13 mouse cellular contexts compared by ENCODE assay signal in genomic region chr13:99527936-99528335, GRCm38 (mm10). TPM values are rescaled to one million over a fixed set of nuclear protein-coding genes. Genes with fewer than 3 reads are reported as not detected.
DNase-seq lines count a peak whose midpoint lies in the region; ATAC-seq lines count a peak whose summit lies in the region.
"Had no signal": no experiment of that assay in that cellular context is flagged by ENCODE, and none has a peak within 500 bp of the region (broad histone marks: within the 10 kb centered on the region; RNA-seq: fewer than 3 reads in every experiment).

No protein-coding gene starts in this region.

- no peak overlapping the region for H3K4me2 ChIP-seq in midbrain, embryonic 11.5 days
- H3K4me2 ChIP-seq in midbrain, embryonic 16.5 days (ENCODE audit: low read length): no peak overlapping the region
- H3K4me2 ChIP-seq: embryonic facial prominence, embryonic 13.5 days; forebrain, embryonic 12.5 days had no signal

- no peaks in the 10 kb centered on the region for H3K36me3 ChIP-seq in midbrain, embryonic 11.5 days (ENCODE audit: control insufficient read depth, insufficient read depth, low read length)
- H3K36me3 ChIP-seq in midbrain, embryonic 16.5 days (ENCODE audit: control insufficient read depth, insufficient read depth, low read length): no peaks in the 10 kb centered on the region
- H3K36me3 ChIP-seq: embryonic facial prominence, embryonic 13.5 days; forebrain, embryonic 12.5 days; G1E had no signal

- ATAC-seq in midbrain, embryonic 11.5 days (ENCODE audit: low FRiP score): no peak
- ATAC-seq in midbrain, embryonic 16.5 days: no peak
- ATAC-seq: CD4-positive, CD25-positive, alpha-beta regulatory T cell, adult 4 months; forebrain, embryonic 14.5 days; forebrain, embryonic 16.5 days had no signal

- H3K9ac ChIP-seq in midbrain, embryonic 11.5 days (ENCODE audit: low read length): no peak overlapping the region
- no peak overlapping the region for H3K9ac ChIP-seq in midbrain, embryonic 16.5 days (ENCODE audit: low read depth, low read length)
- H3K9ac ChIP-seq: embryonic facial prominence, embryonic 13.5 days; forebrain, embryonic 12.5 days had no signal

- H3K9me3 ChIP-seq in midbrain, embryonic 11.5 days (ENCODE audit: control insufficient read depth, low read length): no peaks in the 10 kb centered on the region
- no peaks in the 10 kb centered on the region for H3K9me3 ChIP-seq in midbrain, embryonic 16.5 days (replicated peaks; ENCODE audit: control insufficient read depth, low read length, poor library complexity, severe bottlenecking)
- H3K9me3 ChIP-seq: embryonic facial prominence, embryonic 13.5 days; forebrain, embryonic 12.5 days had no signal

- no peaks in the 10 kb centered on the region for H3K27me3 ChIP-seq in midbrain, embryonic 11.5 days (ENCODE audit: control insufficient read depth, insufficient read depth, low read length)
- no peaks in the 10 kb centered on the region for H3K27me3 ChIP-seq in midbrain, embryonic 16.5 days (ENCODE audit: control insufficient read depth, insufficient read depth, low read depth, low read length)
- H3K27me3 ChIP-seq: CH12.LX; embryonic facial prominence, embryonic 13.5 days; forebrain, embryonic 12.5 days had no signal

- H3K27ac ChIP-seq in midbrain, embryonic 11.5 days (ENCODE audit: low read depth, low read length): no peak overlapping the region
- no peak overlapping the region for H3K27ac ChIP-seq in midbrain, embryonic 16.5 days (ENCODE audit: low read length)
- H3K27ac ChIP-seq: embryonic facial prominence, embryonic 13.5 days; forebrain, embryonic 12.5 days had no signal

- peak; percentile 80 for DNase-seq in midbrain, embryonic 11.5 days (ENCODE audit: low spot score, missing footprints)
- peak; percentile 39 for DNase-seq in 3T3-L1 (ENCODE audit: low read depth, low spot score)
- DNase-seq in MN1 (ENCODE audit: low spot score): peak; percentile 45
- DNase-seq in cerebellum, adult 9-11 months: no peak
- DNase-seq: B cell, adult 2 months had no signal

- no peaks in the 10 kb centered on the region for H3K4me1 ChIP-seq in midbrain, embryonic 11.5 days (ENCODE audit: control insufficient read depth, insufficient read depth, low read length)
- no peaks in the 10 kb centered on the region for H3K4me1 ChIP-seq in midbrain, embryonic 16.5 days (ENCODE audit: control insufficient read depth, insufficient read depth, low read length)
- H3K4me1 ChIP-seq: embryonic facial prominence, embryonic 13.5 days; forebrain, embryonic 12.5 days had no signal

- H3K4me3 ChIP-seq in midbrain, embryonic 11.5 days (ENCODE audit: low read depth, low read length): no peak overlapping the region
- no peak overlapping the region for H3K4me3 ChIP-seq in midbrain, embryonic 16.5 days (ENCODE audit: low read depth, low read length)
- H3K4me3 ChIP-seq: embryonic facial prominence, embryonic 13.5 days; forebrain, embryonic 12.5 days had no signal

RNA-seq across cellular contexts. Expression of gene Map1b, which starts 11.6 kb away (rescaled TPM):
- 911 and 979 TPM in 2 replicates for polyA plus RNA-seq in midbrain, embryonic 11.5 days (2014; fragmentation: Nextera tagmentation; extraction: Ambion mirVana)
- 1,966 and 2,233 TPM in 2 replicates for polyA plus RNA-seq in midbrain, embryonic 16.5 days (2015; fragmentation: Nextera tagmentation; extraction: Ambion mirVana)
- polyA plus RNA-seq: G1E had no signal
